Mouse (Mus musculus) layer of hippocampus, postnatal 14 days (tissue): ENCODE results near the gene Gm9767. TPM values are rescaled to one million over a fixed set of nuclear protein-coding genes. Genes with fewer than 3 reads are reported as not detected.

Experiments
- DNase-seq, 2 experiments: peaks; one replicate each; pipeline ENCODE4 v3.0.0; 2021 to 2022; ENCODE audit warnings: low spot score in 2 of 2, mixed read lengths in 1 of 2
- long read RNA-seq, 2 experiments: library from polyadenylated mRNA; stranded (forward); transcript quantifications; one replicate each; pipeline ENCODE4 v2.0.0; 2021
- total RNA-seq, 2 experiments: library from RNA; stranded (reverse); gene quantifications; 2 replicates each; pipeline ENCODE4 v1.2.3; 2021

Gm9767 gene
- 1 to 10 TPM; 1.1 to 1.3 TPM for total RNA-seq
- long read RNA-seq, experiment 1, partial matches to known transcripts, result 0 of 1 reads
- long read RNA-seq, experiment 1, other reads (novel, unspliced or antisense), result 0 of 1 reads
- long read RNA-seq, experiment 2, partial matches to known transcripts, result 0 of 1 reads
- long read RNA-seq, experiment 2, other reads (novel, unspliced or antisense), result 0 of 1 reads

DNA sequence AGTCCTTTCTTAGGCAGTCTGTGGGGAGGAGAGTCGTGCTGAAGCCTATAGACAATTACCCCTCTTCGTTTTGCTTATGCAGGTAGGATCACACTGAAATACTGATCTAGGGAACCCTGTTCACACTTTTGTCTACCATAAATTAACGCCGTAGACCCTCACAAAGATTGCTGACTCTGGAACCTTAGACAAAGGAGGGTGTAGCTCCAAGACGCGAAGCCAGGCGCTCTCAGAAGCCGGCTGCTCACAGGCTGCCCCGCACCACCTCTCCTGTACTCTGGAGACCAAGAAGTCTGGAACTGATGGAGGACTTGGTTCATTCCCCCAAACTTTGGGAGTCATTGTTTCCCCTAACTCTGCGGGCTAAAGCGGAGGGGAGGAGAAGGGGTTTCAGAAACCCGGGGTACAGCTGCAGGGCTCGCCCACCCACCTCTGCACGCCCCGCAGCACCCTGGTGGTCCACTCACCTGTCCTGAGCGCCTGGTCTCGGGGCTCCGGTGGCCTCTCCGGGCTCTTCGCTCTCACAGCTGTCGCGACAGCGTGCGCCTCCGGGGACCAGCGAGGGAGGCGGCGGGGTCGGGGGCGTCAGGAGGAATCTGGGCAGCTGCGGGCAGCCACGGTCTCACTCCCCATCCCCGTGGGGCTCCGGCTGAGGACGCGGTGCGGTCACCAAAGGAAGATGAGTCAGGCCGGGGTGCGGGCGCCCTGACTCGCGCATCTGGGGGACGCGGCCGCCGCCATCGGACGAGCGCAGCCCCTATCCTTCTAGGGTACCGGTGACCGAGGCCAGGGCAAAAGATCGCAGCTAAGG lies at the start of gene Gm9767:
TSS of gene Gm9767 (plus strand) at position 585 of the 811 bp plus-strand sequence.
- peak in 1 of 2 experiments; percentile 14 for DNase-seq

DNA sequence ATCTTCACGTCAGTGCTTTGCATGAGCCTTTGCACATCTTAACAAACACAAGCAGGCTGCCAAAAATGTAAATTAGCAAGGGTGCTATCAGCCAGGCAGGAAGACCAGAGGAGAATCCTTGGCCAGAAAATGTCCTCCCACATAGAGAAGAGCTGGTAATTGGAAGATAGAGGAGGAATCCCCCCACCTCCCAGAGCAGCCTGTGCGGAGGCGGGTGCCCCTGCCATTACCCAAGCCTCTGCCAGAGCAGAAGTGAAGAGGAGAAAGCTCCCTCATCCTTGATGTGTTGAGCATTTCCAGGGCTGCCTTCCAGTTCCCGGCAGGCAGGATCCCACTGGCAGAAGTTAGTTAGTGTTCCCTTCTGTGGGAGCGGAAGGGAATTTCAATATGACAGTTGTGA lies 43.1 kb upstream of the Gm9767 start:
- DNase-seq, result peak; percentile 76 to 87

DNA sequence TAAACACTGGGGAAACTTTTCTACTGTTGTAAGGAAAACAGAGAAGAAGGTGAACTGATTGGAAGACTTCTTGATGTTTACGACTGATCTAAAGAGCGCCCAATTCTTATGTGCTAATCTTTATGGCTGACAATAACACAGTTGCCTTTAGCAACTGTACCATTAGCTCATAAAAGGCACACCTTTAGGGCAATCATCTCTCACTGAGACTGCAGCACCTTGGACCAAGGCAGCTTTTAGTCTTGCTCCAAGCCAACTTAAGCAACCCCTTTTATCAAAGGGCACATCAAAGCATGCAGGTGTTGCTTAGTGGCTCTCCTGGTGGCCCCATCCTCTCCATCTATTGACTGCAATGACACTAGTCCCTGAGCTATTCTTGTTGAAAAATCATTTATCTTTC lies 26.9 kb upstream of the Gm9767 start:
- DNase-seq, result no peak

DNA sequence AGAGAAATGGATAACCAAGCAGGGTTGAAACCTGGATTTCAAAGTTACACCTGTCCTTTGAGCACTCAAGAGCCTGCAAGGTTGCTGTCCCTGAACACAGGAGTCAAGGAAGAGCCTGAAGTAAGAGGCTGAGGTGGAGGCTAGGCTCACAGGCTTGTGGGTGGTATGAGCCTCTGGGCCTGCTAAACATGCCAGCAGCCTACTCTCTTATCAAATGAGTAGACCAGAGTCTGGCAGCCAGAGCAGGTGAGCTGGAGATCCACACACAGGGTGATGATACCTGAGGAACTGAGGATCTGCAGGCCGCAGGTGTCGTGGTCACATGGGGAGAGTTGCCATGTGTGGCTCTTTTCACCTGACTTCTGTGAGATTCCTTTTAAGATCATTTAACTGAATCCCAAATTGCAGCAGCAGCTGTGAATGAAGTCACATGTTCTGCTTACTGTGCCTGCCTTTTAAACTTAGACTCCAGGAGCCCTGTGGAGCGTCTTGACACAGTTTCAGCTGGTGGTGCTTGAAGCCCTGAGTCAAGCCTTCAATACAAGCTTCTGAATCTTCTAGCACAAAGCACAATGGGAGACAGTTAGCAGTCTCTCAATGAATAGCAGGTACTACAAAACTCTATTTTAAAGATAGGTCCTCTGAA lies 18.3 kb upstream of the Gm9767 start:
- no peak for DNase-seq

DNA sequence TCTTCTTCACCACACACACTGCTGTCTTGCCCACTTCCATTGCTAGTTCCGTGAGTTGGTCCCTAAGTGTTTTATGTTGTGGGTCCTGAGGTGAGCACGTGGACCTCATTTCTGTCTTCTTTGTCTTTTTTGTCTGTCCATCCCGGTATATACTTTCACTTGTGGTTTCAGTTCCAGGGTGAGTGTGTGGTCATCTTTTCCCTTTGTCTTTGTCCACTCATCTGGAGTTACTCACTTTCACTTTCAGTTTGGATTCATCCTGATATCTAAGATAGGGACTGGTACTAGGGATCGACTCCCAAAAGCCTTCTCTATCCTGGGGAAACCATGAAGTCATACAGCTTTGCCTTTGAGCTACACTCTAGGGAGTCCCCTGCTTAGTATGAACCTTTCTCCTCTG lies 15.0 kb upstream of the Gm9767 start:
- no peak for DNase-seq

DNA sequence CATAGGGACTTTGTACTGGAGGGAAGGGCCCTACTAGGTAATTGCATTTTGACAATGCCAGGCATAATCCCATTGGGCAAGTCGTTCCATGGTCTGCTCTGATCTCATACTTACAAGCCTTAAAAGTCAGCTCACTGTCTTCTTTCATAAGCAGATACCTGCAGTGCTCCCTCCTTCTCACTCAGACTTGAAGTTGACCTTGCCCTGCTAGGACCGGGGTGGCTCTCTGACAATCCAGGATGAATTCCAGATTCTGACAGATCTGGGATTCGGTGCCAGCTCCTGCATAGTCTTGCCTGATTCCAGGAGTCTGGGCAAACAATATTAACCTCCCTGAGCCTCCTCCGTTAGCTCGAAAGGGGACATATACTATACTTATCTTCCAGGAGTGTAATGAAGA lies 6.1 kb upstream of the Gm9767 start:
- no peak for DNase-seq

DNA sequence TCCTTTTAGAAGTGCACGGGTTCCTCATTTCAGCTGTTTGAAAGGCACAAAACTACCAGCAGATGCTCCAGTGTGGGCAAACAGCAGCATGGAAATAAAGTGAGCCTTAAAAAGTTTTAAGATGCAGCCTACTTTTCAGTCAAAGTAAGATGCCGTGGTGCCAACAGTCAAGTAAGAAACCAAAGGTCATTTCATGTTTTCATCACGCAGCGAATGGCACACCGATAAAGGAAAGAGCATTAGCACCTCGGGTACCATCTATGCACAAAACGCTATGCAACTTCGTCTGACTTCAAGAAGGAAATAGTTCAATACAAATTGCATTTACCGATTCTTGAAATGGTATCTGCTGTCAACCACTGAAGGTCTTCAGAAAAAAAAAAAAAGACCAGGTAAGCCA lies 1.1 kb upstream of the Gm9767 start:
- no peak for DNase-seq

DNA sequence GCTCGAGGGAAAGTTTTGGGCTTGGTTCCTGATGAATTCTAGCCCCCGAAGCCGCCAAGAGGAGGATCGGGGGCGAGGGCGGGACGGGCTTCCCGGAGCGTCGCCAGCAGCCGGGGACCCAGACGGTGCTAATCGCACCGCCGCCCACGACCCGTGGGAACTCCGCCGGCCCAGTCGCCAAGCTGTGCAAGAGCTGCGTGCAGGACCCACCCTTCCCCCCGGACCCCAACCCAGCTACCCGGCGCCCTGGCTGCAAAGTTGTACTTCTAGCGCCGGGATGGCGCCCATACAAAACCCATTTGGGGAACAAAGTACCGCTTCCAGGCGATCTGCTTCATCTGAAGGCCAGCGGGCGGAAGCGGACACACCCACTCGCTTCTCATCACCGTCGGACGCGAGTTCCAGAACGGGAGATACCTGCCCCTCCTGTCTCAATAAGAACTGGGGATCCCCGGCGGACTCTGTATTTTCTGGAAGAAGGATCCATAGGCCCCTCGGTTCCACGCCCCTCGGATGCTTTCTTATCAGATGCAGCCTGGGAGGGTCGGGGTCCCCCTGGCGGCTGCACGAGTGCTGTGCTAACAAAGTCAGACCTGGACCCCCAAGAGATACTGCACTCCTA lies 577 bp downstream of the Gm9767 start, which contains the start of gene Tmem200a:
TSS of gene Tmem200a (minus strand) at position 532 of the 622 bp plus-strand sequence.
- peak; percentile 80 to 81 for DNase-seq

DNA sequence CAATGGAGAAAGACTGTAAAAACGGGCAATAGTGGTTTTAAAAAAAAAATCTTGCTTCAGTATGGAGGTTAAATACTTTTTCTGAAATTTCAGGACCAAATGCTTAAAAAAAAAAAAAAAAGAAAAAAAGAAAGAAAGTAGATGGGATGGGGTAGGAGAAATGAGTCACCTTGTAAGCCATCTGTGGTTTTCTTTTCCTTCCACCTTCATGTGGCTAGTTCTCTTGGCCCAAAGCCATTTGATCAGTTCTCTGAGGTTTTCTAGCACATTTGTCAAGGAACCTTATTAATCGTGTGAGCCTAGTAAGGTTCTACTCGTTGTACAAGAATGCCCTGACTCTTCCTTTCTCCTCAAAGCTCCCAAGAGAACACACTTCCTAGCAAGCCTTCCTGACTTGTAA lies 1.6 kb downstream of the Gm9767 start:
- no peak for DNase-seq

DNA sequence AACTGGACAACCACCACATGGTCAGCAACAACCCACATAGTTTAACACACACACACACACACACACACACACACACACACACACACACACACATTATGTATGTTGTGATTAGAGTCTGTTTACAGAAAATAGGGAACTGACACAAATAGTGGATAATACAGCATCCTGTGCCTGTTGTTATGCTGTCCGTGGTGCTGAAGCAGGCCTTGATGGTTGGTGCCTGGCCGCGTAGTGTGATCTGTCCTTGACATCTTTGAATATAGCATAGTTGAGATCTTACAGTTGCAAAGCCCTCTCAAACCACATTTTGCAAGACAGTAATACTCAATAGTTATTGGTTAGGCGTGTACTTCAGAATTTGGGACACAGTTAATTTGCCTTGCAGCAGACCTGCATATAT lies 4.0 kb downstream of the Gm9767 start:
- DNase-seq, result no peak

DNA sequence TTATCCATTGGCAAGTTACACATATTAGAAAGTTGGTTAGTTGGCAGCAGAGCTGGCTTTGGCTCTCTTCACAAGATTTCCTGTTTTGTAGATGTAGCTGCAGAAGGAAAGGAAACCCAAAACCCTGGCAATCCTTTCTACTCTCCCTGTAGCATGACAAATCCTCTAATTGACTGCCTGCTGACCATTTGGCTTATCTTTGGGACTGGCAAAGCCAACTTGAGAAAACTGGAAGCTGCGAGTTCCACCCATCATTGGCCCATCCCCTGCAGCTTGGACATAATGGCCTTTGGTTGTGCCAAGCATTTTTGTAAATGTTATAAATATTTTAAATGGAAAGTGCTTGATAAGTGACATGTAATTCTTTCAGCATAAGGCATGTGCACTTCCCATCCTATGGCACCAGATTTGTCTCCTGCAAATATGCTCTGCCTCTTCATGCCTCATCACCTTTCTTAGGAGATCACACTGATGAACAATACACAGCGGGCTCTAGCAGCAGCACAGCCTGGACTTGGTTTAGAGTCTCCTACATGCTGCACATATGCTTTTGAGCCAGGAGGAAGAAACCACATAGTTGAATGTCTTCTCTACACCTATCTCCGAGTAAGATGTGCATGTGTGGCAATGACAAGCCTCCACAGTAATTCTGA lies 25.4 kb downstream of the Gm9767 start:
- no peak for DNase-seq

DNA sequence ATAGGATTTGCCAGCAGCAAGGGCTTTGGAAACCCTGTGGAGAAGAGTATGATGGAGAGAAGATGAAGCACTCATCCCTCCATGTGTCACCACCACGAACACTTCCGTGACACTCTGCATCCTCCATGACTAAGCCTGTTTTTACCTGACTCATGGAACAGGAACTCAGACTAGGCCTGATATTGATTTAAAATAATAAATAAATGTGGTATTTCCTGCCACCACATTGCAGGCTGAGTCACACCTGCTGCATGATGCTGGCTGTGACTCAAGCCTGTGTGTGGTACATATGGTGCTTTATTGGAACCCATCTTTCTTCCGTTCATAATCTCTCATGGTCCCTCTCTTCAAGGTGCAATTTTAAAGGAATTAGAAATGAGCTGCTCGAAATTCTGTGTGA lies 36.4 kb downstream of the Gm9767 start:
- peak; percentile 2 to 12 for DNase-seq

DNA sequence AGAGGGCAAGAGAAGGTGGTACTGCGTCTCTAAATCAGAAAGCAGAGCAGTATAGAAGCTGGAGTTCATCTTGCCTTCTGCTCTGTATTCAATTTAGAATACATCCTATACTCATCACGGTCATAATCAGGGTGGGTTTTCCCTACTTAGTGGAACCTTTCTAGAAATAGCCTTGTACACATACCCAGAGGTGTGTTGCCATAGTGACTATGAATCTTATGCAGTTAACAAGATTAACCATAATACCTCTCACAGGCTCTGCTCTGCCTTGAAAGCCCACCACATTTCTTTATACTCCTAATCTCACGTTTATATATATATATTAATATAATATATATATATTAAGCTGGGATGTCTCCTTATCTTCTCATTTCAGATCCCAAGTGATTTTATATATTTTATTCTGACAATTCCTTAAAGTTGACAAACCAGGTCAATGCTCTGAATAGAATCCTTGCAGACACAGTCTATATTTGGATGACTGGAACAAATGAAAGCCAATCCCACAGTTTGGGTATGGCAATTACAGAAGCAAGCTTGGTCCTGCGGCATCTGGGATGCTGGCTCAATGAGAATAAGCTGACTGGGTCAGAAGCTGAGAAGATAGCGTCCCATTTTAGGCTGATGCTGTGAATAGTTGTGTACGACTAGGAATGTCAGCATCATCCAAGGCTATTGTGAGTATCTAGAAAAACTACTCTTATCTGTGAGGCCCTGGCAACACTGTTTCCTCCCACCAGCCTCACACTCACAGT lies 41.2 kb downstream of the Gm9767 start:
- no peak for DNase-seq

DNA sequence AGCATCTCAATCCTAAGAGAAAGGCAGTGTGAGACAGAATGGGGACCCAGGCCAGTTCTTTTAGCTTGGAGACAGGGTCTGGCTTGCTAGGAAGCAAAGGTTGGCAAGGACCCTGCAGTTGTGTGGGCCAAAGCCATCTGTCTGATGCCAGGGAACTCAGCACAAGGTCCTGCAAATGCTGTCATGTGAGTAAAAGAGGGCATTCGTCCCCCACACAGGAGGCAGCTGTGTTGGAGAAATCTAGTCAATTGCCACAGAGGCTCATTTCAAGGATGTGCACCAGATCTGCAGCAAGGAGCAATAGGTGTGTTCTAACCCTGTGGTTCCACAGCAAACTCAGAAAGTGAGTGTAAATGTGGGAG lies 41.7 kb downstream of the Gm9767 start:
- peak; percentile 25 to 43 for DNase-seq

Other genes starting within 250 kb of the Gm9767 start
- 10 to 100 TPM; 19.8 to 22.4 TPM for gene Tmem200a, start 797 bp downstream of the Gm9767 start, total RNA-seq
- gene Samd3, start 151.5 kb downstream of the Gm9767 start, total RNA-seq, result under 1 TPM; 0.23 to 0.33 TPM